Mouse (Mus musculus): ENCODE measurements around the gene Gm1673.
"Not testable (repeated sequence)": the region's sequence is repeated elsewhere in the genome, so short reads cannot be mapped to it uniquely, and the experiment has no call there.

The Gm1673 gene

GRCm38 (mm10) chr5:33983309-33984121, at the start of gene Gm1673:
Gene Gm1673 (plus strand): TSS chr5:33983433.
- peak; percentile 99 for DNase-seq

- DNase-seq: no peak
Observed at GRCm38 (mm10) chr5:33934081-33934480, 49.2 kb upstream of the Gm1673 start.

GRCm38 (mm10) chr5:33934877-33935276, 48.4 kb upstream of the Gm1673 start:
- DNase-seq: no peak

GRCm38 (mm10) chr5:33935700-33936111, 47.5 kb upstream of the Gm1673 start:
- DNase-seq: no peak

GRCm38 (mm10) chr5:33936120-33936707, 47.0 kb upstream of the Gm1673 start, which contains the start of gene Nelfa:
Gene Nelfa (minus strand): TSS chr5:33936413.
- DNase-seq: peak; percentile 100

GRCm38 (mm10) chr5:33937230-33937629, 46.0 kb upstream of the Gm1673 start:
- peak; percentile 66 for DNase-seq

GRCm38 (mm10) chr5:33938448-33938847, 44.8 kb upstream of the Gm1673 start:
- peak; percentile 98 for DNase-seq

- not testable (repeated sequence) for DNase-seq
Observed at GRCm38 (mm10) chr5:33947035-33947434, 36.2 kb upstream of the Gm1673 start.

- no peak for DNase-seq
Observed at GRCm38 (mm10) chr5:33948314-33948713, 34.9 kb upstream of the Gm1673 start.

GRCm38 (mm10) chr5:33953471-33954185, 29.6 kb upstream of the Gm1673 start:
- no peak for DNase-seq

- DNase-seq: peak; percentile 96
Observed at GRCm38 (mm10) chr5:33954354-33954753, 28.9 kb upstream of the Gm1673 start.

GRCm38 (mm10) chr5:33955868-33956267, 27.4 kb upstream of the Gm1673 start:
- DNase-seq: no peak

- peak; percentile 92 for DNase-seq
Observed at GRCm38 (mm10) chr5:33959382-33959781, 23.9 kb upstream of the Gm1673 start.

- no peak for DNase-seq
Observed at GRCm38 (mm10) chr5:33974736-33975135, 8.5 kb upstream of the Gm1673 start.

GRCm38 (mm10) chr5:33976267-33976666, 7.0 kb upstream of the Gm1673 start:
- DNase-seq: peak; percentile 29

- DNase-seq: no peak
Observed at GRCm38 (mm10) chr5:33982731-33983259, 438 bp upstream of the Gm1673 start.

GRCm38 (mm10) chr5:33994671-33995625, 11.7 kb downstream of the Gm1673 start:
- DNase-seq: peak; percentile 88

GRCm38 (mm10) chr5:33995843-33996693, 12.8 kb downstream of the Gm1673 start, which contains the start of gene Nat8l:
Gene Nat8l (plus strand): TSS chr5:33995984.
- DNase-seq: peak; percentile 95

- no peak for DNase-seq
Observed at GRCm38 (mm10) chr5:33996694-33997045, 13.4 kb downstream of the Gm1673 start.

- DNase-seq: peak; percentile 91
Observed at GRCm38 (mm10) chr5:33997051-33997741, 14.0 kb downstream of the Gm1673 start.
